Mouse (Mus musculus): ENCODE measurements around the gene Pkdcc. TPM values are rescaled to one million over a fixed set of nuclear protein-coding genes. Genes with fewer than 3 reads are reported as not detected.

Pkdcc gene
- polyA plus RNA-seq, 1 experiment, result not detected

GRCm38 (mm10) chr17:83203692-83204383, 11.3 kb upstream of the Pkdcc start:
- Histone ChIP-seq H3K27ac (ENCODE audit: control insufficient read depth, insufficient read depth, low read depth, low read length, poor library complexity) (no peak overlapping the region), H3K4me3 (replicated peaks; ENCODE audit: control insufficient read depth, low read depth, low read length) (no peak overlapping the region), H3K4me1 (ENCODE audit: control insufficient read depth, insufficient read depth, low read length) (no peaks in the 10 kb centered on the region)
- TF ChIP-seq POLR2A (IDR thresholded peaks at IDR 0.05; ENCODE audit: borderline replicate concordance, control insufficient read depth, low read depth, low read length) (no peak), CTCF (IDR thresholded peaks at IDR 0.05; ENCODE audit: control insufficient read depth, insufficient read depth, low read length) (no peak)
- 76% methylated on average over 8 of the region's 8 CpGs for WGBS

- H3K27ac ChIP-seq (ENCODE audit: control insufficient read depth, insufficient read depth, low read depth, low read length, poor library complexity), result no peak overlapping the region
- 78% methylated on average over 3 of the region's 3 CpGs for WGBS
- no peaks in the 10 kb centered on the region for H3K4me1 ChIP-seq (ENCODE audit: control insufficient read depth, insufficient read depth, low read length)
- TF ChIP-seq CTCF (IDR thresholded peaks at IDR 0.05; ENCODE audit: control insufficient read depth, insufficient read depth, low read length), result no peak
- TF ChIP-seq POLR2A (IDR thresholded peaks at IDR 0.05; ENCODE audit: borderline replicate concordance, control insufficient read depth, low read depth, low read length), result no peak
- no peak overlapping the region for H3K4me3 ChIP-seq (replicated peaks; ENCODE audit: control insufficient read depth, low read depth, low read length)
Observed at GRCm38 (mm10) chr17:83207296-83207695, 7.8 kb upstream of the Pkdcc start.

- no peak for TF ChIP-seq POLR2A (IDR thresholded peaks at IDR 0.05; ENCODE audit: borderline replicate concordance, control insufficient read depth, low read depth, low read length)
- 35% methylated on average over 2 of the region's 2 CpGs for WGBS
- Histone ChIP-seq H3K4me3 (replicated peaks; ENCODE audit: control insufficient read depth, low read depth, low read length) (no peak overlapping the region), H3K4me1 (ENCODE audit: control insufficient read depth, insufficient read depth, low read length) (no peaks in the 10 kb centered on the region), H3K27ac (ENCODE audit: control insufficient read depth, insufficient read depth, low read depth, low read length, poor library complexity) (no peak overlapping the region)
Observed at GRCm38 (mm10) chr17:83208455-83208854, 6.6 kb upstream of the Pkdcc start.

- 67% methylated on average over 5 of the region's 5 CpGs for WGBS
- Histone ChIP-seq H3K4me3 (replicated peaks; ENCODE audit: control insufficient read depth, low read depth, low read length) (no peak overlapping the region), H3K4me1 (ENCODE audit: control insufficient read depth, insufficient read depth, low read length) (no peaks in the 10 kb centered on the region; the same call in 1 of the 2 replicates), H3K27ac (ENCODE audit: control insufficient read depth, insufficient read depth, low read depth, low read length, poor library complexity) (no peak overlapping the region)
- TF ChIP-seq CTCF (IDR thresholded peaks at IDR 0.05; ENCODE audit: control insufficient read depth, insufficient read depth, low read length) (no peak), POLR2A (IDR thresholded peaks at IDR 0.05; ENCODE audit: borderline replicate concordance, control insufficient read depth, low read depth, low read length) (no peak)
Observed at GRCm38 (mm10) chr17:83210531-83210930, 4.6 kb upstream of the Pkdcc start.

GRCm38 (mm10) chr17:83211196-83211595, 3.9 kb upstream of the Pkdcc start:
- Histone ChIP-seq H3K4me3 (replicated peaks; ENCODE audit: control insufficient read depth, low read depth, low read length) (no peak overlapping the region), H3K4me1 (ENCODE audit: control insufficient read depth, insufficient read depth, low read length) (no peaks in the 10 kb centered on the region; the same call in 1 of the 2 replicates), H3K27ac (ENCODE audit: control insufficient read depth, insufficient read depth, low read depth, low read length, poor library complexity) (no peak overlapping the region)
- no peak for TF ChIP-seq POLR2A (IDR thresholded peaks at IDR 0.05; ENCODE audit: borderline replicate concordance, control insufficient read depth, low read depth, low read length)
- no peak for TF ChIP-seq CTCF (IDR thresholded peaks at IDR 0.05; ENCODE audit: control insufficient read depth, insufficient read depth, low read length)
- WGBS, result 86% methylated on average over 10 of the region's 10 CpGs

GRCm38 (mm10) chr17:83212422-83212821, 2.7 kb upstream of the Pkdcc start:
- TF ChIP-seq POLR2A (IDR thresholded peaks at IDR 0.05; ENCODE audit: borderline replicate concordance, control insufficient read depth, low read depth, low read length), result no peak
- no peak for TF ChIP-seq CTCF (IDR thresholded peaks at IDR 0.05; ENCODE audit: control insufficient read depth, insufficient read depth, low read length)
- H3K4me3 ChIP-seq (replicated peaks; ENCODE audit: control insufficient read depth, low read depth, low read length), result no peak overlapping the region
- H3K4me1 ChIP-seq (ENCODE audit: control insufficient read depth, insufficient read depth, low read length), result no peaks in the 10 kb centered on the region; the same call in 1 of the 2 replicates
- H3K27ac ChIP-seq (ENCODE audit: control insufficient read depth, insufficient read depth, low read depth, low read length, poor library complexity), result 0 out of 2 replicates have a peak overlapping the region, but pooled peaks have one; percentile 45
- WGBS, result 72% methylated on average over 2 of the region's 2 CpGs

- no peak overlapping the region for H3K4me3 ChIP-seq (replicated peaks; ENCODE audit: control insufficient read depth, low read depth, low read length)
- no peak overlapping the region for H3K27ac ChIP-seq (ENCODE audit: control insufficient read depth, insufficient read depth, low read depth, low read length, poor library complexity)
- H3K4me1 ChIP-seq (ENCODE audit: control insufficient read depth, insufficient read depth, low read length), result no peaks in the 10 kb centered on the region; the same call in 1 of the 2 replicates
- TF ChIP-seq POLR2A (IDR thresholded peaks at IDR 0.05; ENCODE audit: borderline replicate concordance, control insufficient read depth, low read depth, low read length), result no peak
- no peak for TF ChIP-seq CTCF (IDR thresholded peaks at IDR 0.05; ENCODE audit: control insufficient read depth, insufficient read depth, low read length)
- WGBS, result 80% methylated on average over 9 of the region's 9 CpGs
Observed at GRCm38 (mm10) chr17:83213228-83213915, 1.7 kb upstream of the Pkdcc start.

GRCm38 (mm10) chr17:83214161-83214592, 915 bp upstream of the Pkdcc start:
- Histone ChIP-seq H3K4me3 (replicated peaks; ENCODE audit: control insufficient read depth, low read depth, low read length) (peak overlapping the region; percentile 39), H3K27ac (ENCODE audit: control insufficient read depth, insufficient read depth, low read depth, low read length, poor library complexity) (no peak overlapping the region), H3K4me1 (ENCODE audit: control insufficient read depth, insufficient read depth, low read length) (no peaks in the 10 kb centered on the region; the same call in 1 of the 2 replicates)
- WGBS, result 1% methylated on average over 16 of the region's 16 CpGs
- peak; percentile 12; the same call in 1 of the 2 replicates for TF ChIP-seq CTCF (IDR thresholded peaks at IDR 0.05; ENCODE audit: control insufficient read depth, insufficient read depth, low read length)
- no peak for TF ChIP-seq POLR2A (IDR thresholded peaks at IDR 0.05; ENCODE audit: borderline replicate concordance, control insufficient read depth, low read depth, low read length)

Data from bone marrow, adult 2 months (tissue).